19 mouse cellular contexts compared by ENCODE assay signal in the genomic region with DNA sequence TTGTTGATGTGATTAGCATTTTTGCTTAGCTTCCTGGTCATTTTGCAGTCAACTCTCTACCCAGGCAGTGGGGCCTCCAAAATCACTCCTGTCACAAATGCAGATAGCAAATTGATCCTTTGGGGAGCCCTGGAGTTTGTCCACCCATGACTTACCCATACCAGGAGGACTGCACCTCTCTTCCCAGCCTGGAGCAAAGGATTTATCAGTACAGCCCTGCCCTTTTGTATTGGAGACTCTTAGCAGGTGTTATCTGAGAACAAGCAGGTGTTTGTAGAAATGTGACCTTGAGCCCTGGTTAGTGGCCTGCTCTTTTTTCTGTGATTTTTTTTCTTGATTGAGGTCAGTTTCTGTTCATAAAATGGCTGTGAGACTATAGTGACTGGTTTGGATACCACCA.
"Had no signal": no experiment of that assay in that cellular context is flagged by ENCODE, and none has a peak within 500 bp of the region (broad histone marks: within the 10 kb centered on the region; RNA-seq: fewer than 3 reads in every experiment).

No protein-coding gene starts in this region.

- H3K27ac ChIP-seq: left cerebral cortex, adult 2 months; liver, embryonic 13.5 days; macrophage; midbrain, embryonic 13.5 days; neural tube, embryonic 13.5 days had no signal

- ATAC-seq: inflammation-experienced regulatory T-cells, adult 6 months; lung, postnatal 0 days; midbrain, embryonic 13.5 days; midbrain, embryonic 16.5 days had no signal

- H3K4me3 ChIP-seq: left cerebral cortex, adult 2 months; liver, embryonic 13.5 days; midbrain, embryonic 13.5 days; myocyte; neural tube, embryonic 13.5 days had no signal

- H3K9me3 ChIP-seq: liver, embryonic 13.5 days; midbrain, embryonic 13.5 days; neural tube, embryonic 13.5 days had no signal

- H3K36me3 ChIP-seq: liver, embryonic 13.5 days; midbrain, embryonic 13.5 days; neural tube, embryonic 13.5 days had no signal

- H3K4me1 ChIP-seq: liver, embryonic 13.5 days; midbrain, embryonic 13.5 days had no signal

- DNase-seq: kidney, adult 2 months; kidney, postnatal 10 days; kidney, postnatal 36 days; layer of hippocampus, postnatal 36 days; liver, embryonic 13.5 days; lung, embryonic 14.5 days; retina, postnatal 1 day; right cerebral cortex, postnatal 25 days; thymus, adult 2 months; thymus, postnatal 14 days; thymus, postnatal 4 days had no signal

- H3K4me2 ChIP-seq: liver, embryonic 13.5 days; lung, embryonic 14.5 days; midbrain, embryonic 13.5 days; neural tube, embryonic 13.5 days had no signal

- H3K27me3 ChIP-seq: liver, embryonic 13.5 days; midbrain, embryonic 13.5 days; neural tube, embryonic 13.5 days had no signal

- H3K9ac ChIP-seq: liver, embryonic 13.5 days; lung, embryonic 14.5 days; midbrain, embryonic 13.5 days; neural tube, embryonic 13.5 days had no signal
